Mouse (Mus musculus) inflammation-experienced regulatory T-cells, adult 6 months (primary cell): Measurements from ENCODE around the gene Skil. TPM values are rescaled to one million over a fixed set of nuclear protein-coding genes. Genes with fewer than 3 reads are reported as not detected.

Experiments
- ATAC-seq: one replicate; pipeline ENCODE4 v1.8.0; 2017
- polyA plus RNA-seq, 3 experiments: library from polyadenylated mRNA; unstranded; fragments of 100-300 nt; shearing (Covaris generic); gene quantifications; one replicate each; pipeline ENCODE4 v1.2.1; 2017

Skil gene
- polyA plus RNA-seq, 3 experiments from 2014 or later, result 29.8 to 63.7 (median 62.7) TPM

- ATAC-seq, result peak; percentile 23
These were observed 9.9 kb upstream of the Skil start for GRCm38 (mm10) chr3:31085000-31085399.

GRCm38 (mm10) chr3:31088789-31089775 is 5.8 kb upstream of the Skil start:
- ATAC-seq, result no peak

GRCm38 (mm10) chr3:31089956-31090355 is 4.9 kb upstream of the Skil start:
- no peak for ATAC-seq

GRCm38 (mm10) chr3:31093196-31093595 is 1.7 kb upstream of the Skil start:
- no peak for ATAC-seq

GRCm38 (mm10) chr3:31093627-31094351 is 1.1 kb upstream of the Skil start:
- ATAC-seq, result peak; percentile 67

- ATAC-seq, result no peak
These were observed 277 bp downstream of the Skil start for GRCm38 (mm10) chr3:31095179-31095490.

- peak; percentile 25 for ATAC-seq
These were observed 765 bp downstream of the Skil start for GRCm38 (mm10) chr3:31095491-31096154.

- no peak for ATAC-seq
These were observed 1.6 kb downstream of the Skil start for GRCm38 (mm10) chr3:31096155-31097101.

GRCm38 (mm10) chr3:31097102-31097720 is 2.4 kb downstream of the Skil start:
- ATAC-seq, result no peak

GRCm38 (mm10) chr3:31097976-31098375 is 3.1 kb downstream of the Skil start:
- no peak for ATAC-seq

- no peak for ATAC-seq
These were observed 3.7 kb downstream of the Skil start for GRCm38 (mm10) chr3:31098556-31098955.

- ATAC-seq, result peak; percentile 39
These were observed 5.2 kb downstream of the Skil start for GRCm38 (mm10) chr3:31100026-31100425.

GRCm38 (mm10) chr3:31100802-31101201 is 5.9 kb downstream of the Skil start:
- no peak for ATAC-seq

GRCm38 (mm10) chr3:31104936-31105335 is 10.1 kb downstream of the Skil start:
- peak; percentile 22 for ATAC-seq

GRCm38 (mm10) chr3:31106597-31106996 is 11.7 kb downstream of the Skil start:
- no peak for ATAC-seq

GRCm38 (mm10) chr3:31107674-31108073 is 12.8 kb downstream of the Skil start:
- ATAC-seq, result no peak

- peak; percentile 91 for ATAC-seq
These were observed 14.2 kb downstream of the Skil start for GRCm38 (mm10) chr3:31109108-31109507.

GRCm38 (mm10) chr3:31123098-31123497 is 28.2 kb downstream of the Skil start:
- no peak for ATAC-seq

GRCm38 (mm10) chr3:31126303-31126702 is 31.4 kb downstream of the Skil start:
- ATAC-seq, result no peak

- ATAC-seq, result no peak
These were observed 32.0 kb downstream of the Skil start for GRCm38 (mm10) chr3:31126848-31127247.

GRCm38 (mm10) chr3:31129766-31130165 is 34.9 kb downstream of the Skil start:
- no peak for ATAC-seq

- ATAC-seq, result no peak
These were observed 38.8 kb downstream of the Skil start for GRCm38 (mm10) chr3:31133664-31134063.
